Mouse (Mus musculus): ENCODE measurements at regions not wholly inside any gene's neighbourhood (a gene's known extent, or its start where the extent isn't known, plus 50 kb on each side); places are given as distances from the start of the nearest gene placed in this dataset.

- TF ChIP-seq CTCF (IDR thresholded peaks at IDR 0.05; ENCODE audit: extremely low read depth, insufficient read depth, insufficient read length, insufficient replicate concordance) (no peak), POLR2A (IDR thresholded peaks at IDR 0.05; ENCODE audit: low read depth, low read length) (no peak)
These were observed 81.5 kb upstream of the Tas2r119 start for GRCm38 (mm10) chr15:32095554-32095953.
